Mouse (Mus musculus): Measurements from ENCODE around the gene Ank2.
"Not testable (repeated sequence)": the region's sequence is repeated elsewhere in the genome, so short reads cannot be mapped to it uniquely, and the experiment has no call there.

The Ank2 gene

GRCm38 (mm10) chr3:127481658-127482057, 17.5 kb downstream of the Ank2 start:
- DNase-seq (ENCODE audit: low spot score in 2 of 2) = no peak

GRCm38 (mm10) chr3:127480369-127480768, 18.8 kb downstream of the Ank2 start:
- DNase-seq (ENCODE audit: low spot score in 2 of 2) = not testable (repeated sequence)

GRCm38 (mm10) chr3:127474115-127474514, 25.0 kb downstream of the Ank2 start:
- DNase-seq (ENCODE audit: low spot score in 2 of 2) = no peak

- no peak for DNase-seq (ENCODE audit: low spot score in 2 of 2)
Measured at GRCm38 (mm10) chr3:127469164-127469752, 29.9 kb downstream of the Ank2 start.

GRCm38 (mm10) chr3:127468569-127468968, 30.6 kb downstream of the Ank2 start:
- DNase-seq (ENCODE audit: low spot score in 2 of 2) = no peak

DNA sequence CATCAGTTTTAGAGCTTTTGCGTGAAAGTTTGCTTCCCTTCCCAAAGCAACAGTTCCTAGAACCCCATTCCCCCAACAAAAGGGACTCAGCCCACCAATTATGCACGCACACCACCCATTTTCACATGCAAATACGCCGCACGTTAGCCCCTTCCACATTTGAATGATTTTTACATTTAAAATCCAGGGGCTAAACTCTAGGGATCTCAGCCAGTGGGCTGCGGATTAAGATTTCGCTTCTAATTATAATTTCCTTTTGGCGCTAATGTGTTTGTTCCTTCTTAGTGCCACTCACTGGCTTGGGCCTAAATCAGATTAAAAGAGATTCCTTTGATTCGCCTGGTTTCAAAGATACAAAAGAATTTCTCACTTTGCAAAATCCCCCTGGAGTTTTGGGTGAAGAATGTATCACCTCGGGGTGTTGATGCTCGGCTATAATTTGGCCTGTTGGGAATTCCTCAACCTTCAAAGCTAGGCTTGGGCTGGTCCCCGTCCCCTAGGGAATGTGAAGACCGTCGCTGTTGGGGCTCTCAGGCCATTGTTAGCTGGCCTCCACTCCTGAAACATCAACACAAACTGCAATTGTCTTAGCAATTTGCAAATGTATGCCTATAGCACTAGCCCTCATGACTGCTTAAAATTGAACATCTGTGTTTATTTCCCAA, 35.2 kb downstream of the Ank2 start:
- DNase-seq (ENCODE audit: low spot score in 2 of 2) = no peak

DNA sequence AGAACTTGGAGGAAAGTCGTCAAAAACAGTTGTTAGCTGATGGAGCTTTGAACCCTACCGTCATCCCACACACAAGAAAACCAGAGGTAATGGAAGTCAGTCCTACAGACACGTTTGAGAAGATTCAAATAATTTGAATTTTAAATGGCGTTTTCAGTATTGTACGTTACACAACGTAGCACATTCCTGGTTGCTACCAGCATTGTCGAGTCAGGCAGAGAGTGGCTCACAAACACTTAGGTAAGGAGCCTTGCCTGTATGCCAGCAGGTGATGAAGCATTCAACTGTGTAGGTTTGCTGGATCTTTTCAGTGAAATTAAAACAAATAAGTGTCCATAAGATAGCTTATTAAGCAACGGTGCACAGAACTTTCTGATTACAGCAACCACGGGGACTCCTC, 36.0 kb downstream of the Ank2 start:
- DNase-seq (ENCODE audit: low spot score in 2 of 2) = no peak

- DNase-seq (ENCODE audit: low spot score in 2 of 2) = no peak
Measured at GRCm38 (mm10) chr3:127462413-127462812, 36.7 kb downstream of the Ank2 start.

DNA sequence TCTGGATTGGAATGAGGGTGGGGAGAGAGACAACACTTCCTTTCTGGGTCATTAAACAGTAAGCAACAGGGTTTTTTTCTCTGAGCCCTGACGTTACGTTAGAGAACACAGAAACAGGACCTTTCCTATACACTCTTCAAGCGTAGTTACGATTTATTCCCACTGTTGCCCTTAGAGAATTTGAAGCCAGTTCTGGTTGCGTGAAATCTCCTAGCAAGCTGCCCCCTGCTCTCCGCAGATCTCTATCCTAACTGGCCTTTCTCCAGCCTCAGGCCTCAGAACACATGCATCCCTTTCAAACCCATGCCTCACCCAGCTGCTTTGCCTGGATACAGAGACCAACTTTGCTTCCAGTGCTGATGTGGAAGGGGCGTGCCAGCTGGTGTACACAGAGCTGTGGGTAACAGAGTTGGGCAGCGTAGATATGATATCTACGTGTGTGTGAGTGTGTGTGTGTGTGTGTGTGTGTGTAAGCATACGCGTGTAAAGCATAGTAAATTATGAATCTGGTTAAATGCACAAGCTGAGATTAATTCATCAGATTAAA, 38.2 kb downstream of the Ank2 start:
- no peak for DNase-seq (ENCODE audit: low spot score in 2 of 2)

- DNase-seq (ENCODE audit: low spot score in 2 of 2) = no peak
Measured at GRCm38 (mm10) chr3:127459858-127460257, 39.3 kb downstream of the Ank2 start.

DNA sequence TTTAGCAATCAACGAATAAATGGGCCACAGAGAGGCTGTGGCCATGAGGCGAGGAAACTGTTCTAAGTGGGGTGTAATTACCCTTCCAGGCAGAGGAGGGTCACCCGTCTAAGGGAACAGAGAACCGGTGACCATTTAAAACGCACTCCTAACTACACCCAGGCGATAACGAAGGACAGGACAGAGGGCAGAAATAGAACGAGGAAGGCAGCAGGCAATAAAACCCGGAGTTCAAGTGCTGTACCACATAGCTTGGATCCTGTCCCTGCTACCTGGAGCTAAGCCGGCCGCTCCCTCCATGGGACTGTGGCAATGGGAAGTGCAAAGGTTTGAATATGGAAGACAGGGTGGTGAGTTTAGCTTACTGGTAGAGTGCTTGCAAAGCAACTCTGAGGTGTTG, 40.2 kb downstream of the Ank2 start:
- no peak for DNase-seq (ENCODE audit: low spot score in 2 of 2)

DNA sequence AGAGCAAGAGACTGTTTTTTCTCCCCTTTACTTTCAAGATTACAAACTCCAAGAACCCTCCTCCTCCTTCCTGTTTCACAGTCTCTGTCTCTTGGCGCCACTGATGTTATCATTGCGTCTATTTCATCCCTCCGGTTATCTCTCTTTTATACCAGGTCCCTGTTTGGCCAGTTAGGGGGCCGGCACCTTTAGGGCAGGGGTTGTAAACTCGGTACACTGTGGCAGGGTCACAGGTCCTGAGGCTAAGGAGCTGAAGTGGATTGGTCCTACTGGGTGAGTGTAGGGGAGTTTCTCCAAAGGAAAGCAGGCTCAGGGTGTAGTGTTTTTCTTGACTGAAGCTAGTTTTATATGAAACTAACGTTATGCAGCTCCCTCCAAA, 40.7 kb downstream of the Ank2 start:
- DNase-seq (ENCODE audit: low spot score in 2 of 2) = no peak

DNA sequence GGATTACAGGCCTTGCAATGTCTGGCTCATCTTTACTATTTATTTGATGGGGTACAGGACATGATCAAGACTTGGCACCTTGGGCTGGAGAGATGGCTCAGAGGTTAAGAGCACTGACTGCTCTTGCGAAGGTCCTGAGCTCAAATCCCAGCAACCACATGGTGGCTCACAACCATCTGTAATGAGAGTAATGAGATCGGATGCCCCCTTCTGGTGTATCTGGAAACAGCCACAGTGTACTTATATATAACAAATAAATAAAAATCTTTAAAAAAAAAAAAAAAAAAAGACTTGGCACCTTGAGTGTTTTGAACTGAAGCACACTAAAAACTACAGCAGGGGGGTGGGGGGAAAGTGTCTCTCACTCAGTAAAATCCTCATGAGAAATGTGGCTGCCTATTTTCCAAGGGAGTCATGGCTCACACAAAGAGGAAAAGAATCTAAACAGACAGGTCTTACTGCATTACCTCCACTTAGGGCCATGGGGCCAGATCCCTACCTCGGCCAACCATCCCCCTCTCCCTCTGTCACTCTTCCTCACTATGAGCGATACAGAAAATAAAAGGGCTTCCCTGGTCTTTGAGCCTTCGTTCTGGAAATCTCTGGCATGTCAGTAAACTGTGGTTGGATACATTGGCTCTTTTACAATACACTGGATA, 41.3 kb downstream of the Ank2 start:
- no peak for DNase-seq (ENCODE audit: low spot score in 2 of 2)

DNA sequence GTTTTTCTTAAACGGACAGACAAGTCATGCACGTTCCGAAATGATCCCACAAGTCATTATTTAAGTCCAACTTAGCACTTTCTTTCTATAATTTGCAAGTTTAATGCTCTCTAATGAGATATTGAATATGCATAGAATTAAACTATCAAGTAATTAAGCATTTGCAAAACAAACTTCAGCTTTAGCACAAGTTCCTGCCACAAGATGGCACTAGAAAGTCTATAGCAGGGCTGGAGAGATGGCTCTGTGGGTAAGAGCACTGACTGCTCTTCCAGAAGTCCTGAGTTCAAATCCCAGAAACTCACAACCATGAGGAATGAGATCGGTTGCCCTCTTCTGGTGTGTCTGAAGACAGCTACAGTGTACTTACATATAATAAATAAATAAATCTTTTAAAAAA, 45.4 kb downstream of the Ank2 start:
- no peak for DNase-seq (ENCODE audit: low spot score in 2 of 2)

- DNase-seq (ENCODE audit: low spot score in 2 of 2) = no peak
Measured at GRCm38 (mm10) chr3:127453254-127453653, 45.9 kb downstream of the Ank2 start.

DNA sequence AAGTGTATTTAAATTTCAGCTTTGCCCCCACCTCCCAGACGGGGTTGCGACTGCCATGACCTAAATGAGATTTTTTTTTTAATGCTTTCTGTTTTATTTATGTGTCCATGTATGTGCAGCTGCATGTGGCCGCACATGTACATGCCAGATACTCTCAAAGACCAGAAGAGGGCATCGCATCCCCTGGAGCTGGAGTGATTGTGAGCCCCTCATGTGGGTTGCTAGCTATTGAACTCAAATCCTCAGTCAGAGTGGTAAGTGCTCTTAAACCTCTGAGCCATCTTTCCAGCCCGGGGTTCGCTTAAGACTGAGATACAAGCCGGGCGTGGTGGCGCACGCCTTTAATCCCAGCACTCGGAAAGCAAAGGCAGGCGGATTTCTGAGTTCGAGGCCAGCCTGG, 46.9 kb downstream of the Ank2 start:
- DNase-seq (ENCODE audit: low spot score in 2 of 2) = no peak

- DNase-seq (ENCODE audit: low spot score in 2 of 2) = no peak
Measured at GRCm38 (mm10) chr3:127451741-127452140, 47.4 kb downstream of the Ank2 start.

DNA sequence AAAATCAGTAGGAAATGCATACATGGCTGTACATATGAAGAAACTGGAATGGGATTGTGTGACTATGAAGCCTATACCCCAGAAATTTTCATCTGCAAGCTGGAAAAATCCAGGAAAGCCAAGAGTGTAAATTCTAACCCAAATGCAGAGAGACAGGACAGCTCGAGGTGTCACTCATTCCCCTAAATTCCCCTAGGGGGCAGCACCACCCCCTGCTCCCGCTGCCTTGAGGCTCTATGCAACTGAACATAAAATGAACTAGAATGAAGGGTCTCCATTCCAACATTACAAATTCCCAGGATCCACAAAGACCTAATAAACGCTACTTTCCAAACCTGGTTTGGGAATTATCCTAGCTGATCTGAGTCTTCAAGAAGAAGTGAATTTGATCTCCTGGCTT, 48.1 kb downstream of the Ank2 start:
- no peak for DNase-seq (ENCODE audit: low spot score in 2 of 2)

- peak in 1 of 2 experiments; percentile 31 for DNase-seq (ENCODE audit: low spot score in 2 of 2)
Measured at GRCm38 (mm10) chr3:127446173-127446572, 53.0 kb downstream of the Ank2 start.

DNA sequence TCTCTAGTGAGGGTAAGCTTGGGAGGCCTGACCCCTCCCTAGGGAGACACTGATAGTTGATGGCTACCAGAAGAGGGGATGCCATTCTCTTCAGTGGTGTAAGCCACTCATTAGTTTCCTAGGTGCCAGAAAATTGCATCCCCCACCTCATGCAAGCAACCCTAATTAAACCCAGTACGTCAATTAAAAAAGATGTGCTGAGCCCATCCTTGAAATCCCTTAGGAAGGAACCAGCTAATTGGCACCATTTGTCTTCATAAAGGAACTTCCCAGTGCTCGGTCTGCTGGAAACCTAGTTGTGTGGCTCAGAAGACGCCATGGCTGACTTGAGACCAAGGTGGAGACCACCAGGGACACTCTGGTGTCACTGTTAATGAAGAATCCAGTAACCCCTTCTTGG, 65.9 kb downstream of the Ank2 start:
- no peak for DNase-seq (ENCODE audit: low spot score in 2 of 2)

- DNase-seq (ENCODE audit: low spot score in 2 of 2) = no peak
Measured at GRCm38 (mm10) chr3:127429866-127430265, 69.3 kb downstream of the Ank2 start.

DNA sequence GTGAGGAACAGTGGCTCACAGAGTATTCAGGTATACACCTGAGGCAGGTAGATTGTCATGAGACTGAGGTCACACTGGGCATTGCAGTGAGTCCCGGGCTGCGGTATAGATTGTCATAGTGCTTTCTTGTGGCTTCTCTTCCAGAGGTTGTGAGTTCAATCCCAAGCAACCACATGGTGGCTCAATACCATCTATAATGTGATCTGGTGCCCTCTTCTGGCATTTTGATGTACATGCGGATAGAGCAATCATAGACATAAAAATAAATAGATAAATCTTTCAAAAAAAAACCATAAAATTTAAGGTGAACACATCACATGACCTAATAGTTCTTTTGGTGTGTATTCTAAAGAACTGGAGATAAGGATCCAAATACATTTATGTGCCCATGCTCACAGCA, 70.6 kb downstream of the Ank2 start:
- no peak for DNase-seq (ENCODE audit: low spot score in 2 of 2)

GRCm38 (mm10) chr3:127416950-127417349, 82.2 kb downstream of the Ank2 start:
- no peak for DNase-seq (ENCODE audit: low spot score in 2 of 2)

Measured in urinary bladder, postnatal 36 days (tissue).